Mouse (Mus musculus): ENCODE measurements around the gene Zfpm1.

- TF ChIP-seq POLR2A (IDR thresholded peaks at IDR 0.05; ENCODE audit: extremely low read depth, insufficient read depth, low read length): no peak
- TF ChIP-seq CTCF (IDR thresholded peaks at IDR 0.05; ENCODE audit: low read depth, low read length): no peak
These were observed 56.9 kb downstream of the Zfpm1 start for GRCm38 (mm10) chr8:122338852-122339251.

Data from liver, adult 2 months (tissue).